Mouse (Mus musculus) mesoderm, embryonic 11.5 days (tissue): ENCODE data around the gene Tspan10.
"Not testable (repeated sequence)": the region's sequence is repeated elsewhere in the genome, so short reads cannot be mapped to it uniquely, and the experiment has no call there.

ENCODE experiments used
- DNase-seq: peaks from one replicate; pipeline ENCODE4 v3.0.0-alpha.2; 2012; ENCODE audit warnings: low read depth, low spot score

The Tspan10 gene

GRCm38 (mm10) chr11:120442344-120442743, at the start of gene Tspan10:
Gene Tspan10, plus strand, starts transcription at chr11:120442644.
- DNase-seq = no peak

GRCm38 (mm10) chr11:120395661-120396060, 46.8 kb upstream of the Tspan10 start:
- no peak for DNase-seq

GRCm38 (mm10) chr11:120397602-120398001, 44.8 kb upstream of the Tspan10 start:
- no peak for DNase-seq

GRCm38 (mm10) chr11:120399319-120399718, 43.1 kb upstream of the Tspan10 start:
- no peak for DNase-seq

- no peak for DNase-seq
Measured at GRCm38 (mm10) chr11:120404814-120405213, 37.6 kb upstream of the Tspan10 start.

- DNase-seq = no peak
Measured at GRCm38 (mm10) chr11:120405867-120406266, 36.6 kb upstream of the Tspan10 start.

- no peak for DNase-seq
Measured at GRCm38 (mm10) chr11:120406445-120406844, 36.0 kb upstream of the Tspan10 start.

- DNase-seq = not testable (repeated sequence)
Measured at GRCm38 (mm10) chr11:120413621-120414020, 28.8 kb upstream of the Tspan10 start.

- no peak for DNase-seq
Measured at GRCm38 (mm10) chr11:120417852-120418251, 24.6 kb upstream of the Tspan10 start.

GRCm38 (mm10) chr11:120418592-120418991, 23.9 kb upstream of the Tspan10 start:
- DNase-seq = no peak

- peak; percentile 39 for DNase-seq
Measured at GRCm38 (mm10) chr11:120422651-120423568, 19.5 kb upstream of the Tspan10 start.

GRCm38 (mm10) chr11:120423569-120424295, 18.7 kb upstream of the Tspan10 start:
- DNase-seq = peak; percentile 86

- DNase-seq = no peak
Measured at GRCm38 (mm10) chr11:120426727-120427126, 15.7 kb upstream of the Tspan10 start.

GRCm38 (mm10) chr11:120437152-120437856, 5.1 kb upstream of the Tspan10 start, which contains the start of gene Nploc4:
Gene Nploc4, minus strand, starts transcription at chr11:120437708.
- peak; percentile 94 for DNase-seq

- DNase-seq = no peak
Measured at GRCm38 (mm10) chr11:120437857-120438385, 4.5 kb upstream of the Tspan10 start.

GRCm38 (mm10) chr11:120442765-120443280, 379 bp downstream of the Tspan10 start:
- no peak for DNase-seq

- no peak for DNase-seq
Measured at GRCm38 (mm10) chr11:120444106-120444505, 1.7 kb downstream of the Tspan10 start.

GRCm38 (mm10) chr11:120445475-120445874, 3.0 kb downstream of the Tspan10 start:
- no peak for DNase-seq

- no peak for DNase-seq
Measured at GRCm38 (mm10) chr11:120447179-120447578, 4.7 kb downstream of the Tspan10 start.

GRCm38 (mm10) chr11:120452246-120452645, 9.8 kb downstream of the Tspan10 start:
- no peak for DNase-seq

- DNase-seq = no peak
Measured at GRCm38 (mm10) chr11:120453306-120453705, 10.9 kb downstream of the Tspan10 start, which contains the start of gene Pde6g. Gene Pde6g, minus strand, starts transcription at chr11:120453500.
